Mouse (Mus musculus): ENCODE measurements around the gene Tbc1d22b.
"Not testable (repeated sequence)": the region's sequence is repeated elsewhere in the genome, so short reads cannot be mapped to it uniquely, and the experiment has no call there.

Gene Tbc1d22b

DNA sequence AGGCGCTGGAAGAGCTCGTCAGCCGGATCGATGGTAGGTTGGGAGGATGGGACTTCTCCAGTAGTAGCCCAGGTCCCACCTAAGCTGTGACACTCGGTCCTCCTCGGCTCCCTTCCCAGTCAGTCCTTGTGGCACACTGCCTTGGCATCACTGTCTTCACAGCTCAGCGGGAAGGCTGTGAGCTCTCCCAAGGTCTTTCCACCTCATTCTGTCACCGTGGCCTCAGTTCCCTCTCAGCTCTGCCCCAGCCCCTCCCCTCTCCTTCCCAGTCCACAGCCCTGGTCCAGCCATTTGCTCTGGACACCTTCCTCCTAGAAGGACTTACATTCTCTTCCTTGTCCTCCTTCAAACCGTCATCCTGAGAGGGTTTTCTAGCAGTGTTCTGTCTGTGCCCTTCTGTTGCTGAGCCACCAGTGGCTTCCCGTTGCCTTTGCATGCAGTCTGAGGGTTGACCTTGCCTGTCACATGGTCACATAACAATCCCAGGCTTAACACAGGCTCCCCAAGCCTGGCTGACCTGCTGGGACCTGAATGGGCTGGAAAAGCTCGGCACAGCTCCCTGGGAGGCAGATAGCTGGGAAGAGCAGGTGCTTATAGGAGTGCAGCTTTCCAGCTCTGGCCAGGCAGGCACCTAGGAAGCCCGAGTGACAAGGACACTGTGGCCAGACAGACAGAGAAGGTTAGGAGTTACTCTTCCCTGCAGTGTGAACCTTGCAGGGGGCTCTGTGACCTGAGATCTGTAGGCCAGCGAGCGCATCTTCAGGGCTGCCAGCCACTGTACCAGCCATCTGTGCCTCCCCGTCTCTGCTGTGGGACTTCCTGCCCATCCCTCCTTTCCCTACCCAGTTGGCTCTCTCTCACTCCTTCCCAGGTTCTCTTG is 46.5 kb downstream of the Tbc1d22b start:
- no peak for DNase-seq (ENCODE audit: low read depth)

DNA sequence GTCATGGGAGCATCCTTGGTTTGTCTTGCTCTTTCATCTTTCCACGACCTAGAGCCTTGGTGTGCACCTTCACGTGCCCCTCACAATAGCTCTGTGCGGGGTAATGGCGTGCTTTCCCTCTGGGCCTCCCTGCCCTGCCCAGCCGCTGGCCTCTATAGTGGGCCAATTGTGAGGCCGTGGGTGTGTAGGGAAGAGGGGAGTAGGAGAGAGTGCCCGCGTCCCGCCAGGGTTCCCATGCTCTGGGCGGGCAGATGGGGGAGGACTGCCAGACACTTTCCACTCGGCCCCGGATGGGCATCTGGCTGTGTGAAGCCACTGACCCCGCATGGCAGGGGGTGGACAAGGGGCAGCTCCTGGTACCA is 47.2 kb downstream of the Tbc1d22b start:
- DNase-seq (ENCODE audit: low read depth), result no peak

DNA sequence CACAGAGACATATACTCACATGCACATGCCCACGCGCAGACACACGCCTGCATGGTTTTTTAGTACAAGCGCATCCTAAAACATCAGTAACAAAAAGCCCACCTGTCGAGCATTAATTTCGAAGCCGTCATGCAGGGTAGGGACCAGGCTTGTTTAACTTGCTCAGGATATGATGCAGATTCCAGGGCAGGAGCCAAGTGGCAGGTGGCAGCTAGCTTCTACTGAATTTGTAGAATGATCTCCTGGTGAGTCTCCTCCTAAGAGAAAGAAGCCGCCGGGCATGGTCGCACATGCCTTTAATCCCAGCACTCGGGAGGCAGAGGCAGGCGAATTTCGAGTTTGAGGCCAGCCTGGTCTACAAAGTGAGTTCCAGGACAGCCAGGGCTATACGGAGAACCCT is 49.5 kb downstream of the Tbc1d22b start:
- DNase-seq (ENCODE audit: low read depth), result no peak

DNA sequence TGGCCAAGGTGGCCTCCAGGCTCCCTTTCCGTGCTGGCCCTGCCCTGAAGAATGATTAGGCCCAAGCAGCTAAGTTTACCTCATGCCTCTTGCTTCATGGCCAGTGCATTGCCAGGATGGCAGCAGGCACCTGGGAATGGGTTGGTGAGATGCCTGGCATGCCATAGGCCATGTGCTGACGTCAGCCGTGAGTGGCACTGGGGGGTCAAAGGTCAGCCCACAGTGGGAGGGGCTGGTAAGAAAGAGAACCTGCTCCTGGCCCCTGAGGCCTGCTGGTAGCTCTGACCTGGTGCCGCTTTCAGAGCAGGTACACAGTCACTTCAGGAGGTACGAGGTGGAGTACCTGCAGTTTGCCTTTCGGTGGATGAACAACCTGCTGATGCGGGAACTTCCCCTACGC is 50.0 kb downstream of the Tbc1d22b start:
- DNase-seq (ENCODE audit: low read depth), result no peak

DNA sequence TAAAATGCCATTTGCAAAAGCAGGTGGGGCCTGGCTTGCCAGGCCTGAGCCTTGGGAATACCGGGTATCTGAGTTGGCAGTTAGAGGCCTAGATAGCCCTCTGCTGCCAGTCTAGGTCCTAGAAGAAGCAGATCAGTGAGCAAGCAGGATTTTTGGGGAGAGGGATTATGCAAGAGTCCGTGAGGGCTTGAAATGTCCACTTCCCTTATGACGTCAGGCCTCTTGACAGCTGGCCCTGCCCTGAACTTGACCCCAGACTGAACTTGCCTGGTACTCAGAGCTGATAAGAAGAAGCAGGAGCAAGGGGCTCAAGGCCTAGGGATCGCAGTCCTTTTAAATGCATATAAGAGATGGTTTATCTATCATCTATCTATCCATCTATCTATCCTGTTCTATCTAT is 51.8 kb downstream of the Tbc1d22b start:
- peak; percentile 82 for DNase-seq (ENCODE audit: low read depth)

DNA sequence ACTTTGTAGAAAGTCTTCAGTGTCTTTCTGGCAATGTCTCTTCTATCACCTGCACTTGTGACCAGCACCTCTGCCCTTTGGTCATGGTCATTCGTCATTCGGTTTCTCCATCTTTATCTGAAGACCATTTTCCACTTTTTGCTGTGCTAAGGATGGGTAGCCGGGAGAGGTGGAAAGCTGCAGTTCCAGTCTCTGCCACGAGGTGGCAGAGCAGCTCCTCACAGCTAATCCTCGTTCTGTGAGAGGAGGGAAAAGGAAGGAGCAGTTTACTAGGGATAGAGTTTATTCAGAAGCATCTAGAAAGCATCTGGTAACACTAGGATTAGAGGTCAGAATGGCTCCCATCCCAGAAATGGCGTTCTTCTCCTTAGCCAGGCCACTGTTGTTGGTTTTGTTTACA is 53.7 kb downstream of the Tbc1d22b start:
- DNase-seq (ENCODE audit: low read depth), result peak; percentile 60

DNA sequence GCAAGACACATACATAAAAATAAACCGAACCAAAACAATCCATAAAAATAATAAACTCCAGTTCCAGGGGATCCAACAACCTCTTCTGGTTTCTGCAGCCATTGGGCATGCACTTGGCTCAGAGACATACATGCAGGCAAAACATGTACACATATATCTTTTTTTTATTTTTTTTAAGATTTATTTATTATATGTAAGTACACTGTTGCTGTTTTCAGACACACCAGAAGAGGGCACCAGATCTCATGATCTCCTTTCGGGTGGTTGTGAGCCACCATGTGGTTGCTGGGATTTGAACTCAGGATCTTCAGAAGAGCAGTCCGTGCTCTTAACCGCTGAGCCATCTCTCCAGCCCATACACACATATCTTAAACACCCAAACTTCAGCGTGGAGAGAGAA is 63.9 kb downstream of the Tbc1d22b start:
- DNase-seq (ENCODE audit: low read depth), result not testable (repeated sequence)

DNA sequence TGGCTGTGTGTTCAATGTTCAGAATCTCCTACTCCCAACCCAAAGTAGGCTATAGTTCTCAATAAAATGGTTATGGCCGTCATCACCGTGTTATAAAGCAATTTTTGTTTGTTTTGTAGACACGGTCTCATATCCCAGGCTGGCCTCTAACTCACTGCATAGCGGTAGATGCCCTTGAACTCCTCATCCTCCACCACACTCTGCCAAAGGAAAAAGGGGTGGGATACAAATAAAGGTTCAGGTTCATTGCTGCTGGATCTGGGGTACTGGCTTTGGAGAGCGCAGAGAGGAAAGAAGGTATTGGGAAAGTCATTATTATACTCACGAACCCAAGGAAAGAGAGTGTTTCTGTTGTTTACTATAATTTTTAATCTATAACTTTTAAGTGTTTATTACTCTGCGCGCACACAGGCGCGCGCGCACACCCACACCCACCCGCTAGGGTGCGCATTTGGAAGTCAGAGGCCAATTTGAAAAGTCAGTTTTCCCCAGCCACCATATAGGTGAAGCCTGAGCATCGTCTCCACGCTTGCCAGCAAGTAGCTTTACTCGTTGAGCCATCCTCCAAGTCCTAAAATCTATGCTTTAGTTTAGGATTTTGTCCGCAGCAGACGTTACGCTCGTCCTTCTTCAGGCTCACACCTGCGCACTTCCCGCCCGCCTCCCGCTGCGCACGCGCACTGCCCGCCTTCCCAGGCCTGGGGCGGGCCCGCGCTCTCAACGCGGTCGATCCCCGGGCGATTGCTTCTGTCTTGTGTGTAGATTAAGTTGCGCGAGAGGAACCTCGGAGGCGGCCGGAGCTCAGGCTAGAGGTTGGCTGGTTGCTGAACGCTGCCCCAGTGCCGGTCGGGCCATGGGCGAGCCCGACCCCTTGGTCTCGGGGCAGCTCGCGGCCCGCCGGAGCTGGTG is 64.8 kb downstream of the Tbc1d22b start, which contains the start of the genes Rnf8 and Gm28043:
TSS of gene Rnf8 (plus strand) at position 676 of the 909 bp plus-strand sequence.
TSS of gene Gm28043 (plus strand) at position 762 of the 909 bp plus-strand sequence.
- peak; percentile 95 for DNase-seq (ENCODE audit: low read depth)

DNA sequence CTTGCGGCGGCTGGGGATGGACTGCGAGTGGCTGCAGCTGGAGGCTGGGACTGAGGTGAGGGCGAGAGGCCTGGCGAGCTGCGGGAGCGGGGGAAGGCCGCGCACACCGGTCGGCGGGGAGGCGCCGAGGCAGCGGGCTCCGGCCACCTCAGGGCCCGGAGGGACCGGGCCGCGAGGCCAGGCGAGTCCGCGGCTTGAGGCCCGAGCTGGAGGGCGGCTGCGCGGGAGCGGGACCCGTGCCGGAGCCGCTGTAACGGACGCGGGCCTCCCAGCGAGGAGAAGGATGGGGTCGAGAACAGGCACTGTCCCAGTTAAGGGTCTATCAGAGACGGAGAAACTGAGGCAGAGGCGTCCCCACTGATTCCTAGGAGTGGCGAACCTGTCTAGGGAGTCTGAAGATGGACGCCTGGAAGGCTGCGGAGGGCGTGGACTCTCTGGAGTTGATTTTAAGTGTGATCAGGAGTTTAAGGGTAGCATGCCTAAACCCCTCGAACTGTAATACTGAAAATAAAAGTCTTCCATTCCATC is 65.5 kb downstream of the Tbc1d22b start:
- no peak for DNase-seq (ENCODE audit: low read depth)

DNA sequence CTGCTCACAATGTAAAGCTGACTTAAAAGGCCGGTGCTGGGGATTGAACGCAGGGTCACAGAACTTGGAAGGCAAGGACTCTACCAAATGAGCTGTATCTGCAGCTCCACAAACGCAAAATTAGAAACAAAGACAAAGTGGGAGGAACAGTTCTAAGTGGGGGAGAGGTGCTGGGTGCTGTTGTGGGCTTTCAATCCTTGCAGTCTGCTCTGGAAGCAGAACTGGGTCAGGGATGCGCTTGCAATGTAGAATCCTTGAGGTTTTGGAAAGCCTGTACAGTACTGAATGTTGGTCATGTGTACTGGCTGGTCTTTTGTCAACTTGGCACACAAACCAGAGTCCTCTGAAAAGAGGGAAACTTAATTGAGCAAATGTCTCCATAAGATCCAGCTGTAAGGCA is 66.0 kb downstream of the Tbc1d22b start:
- peak; percentile 32 for DNase-seq (ENCODE audit: low read depth)

DNA sequence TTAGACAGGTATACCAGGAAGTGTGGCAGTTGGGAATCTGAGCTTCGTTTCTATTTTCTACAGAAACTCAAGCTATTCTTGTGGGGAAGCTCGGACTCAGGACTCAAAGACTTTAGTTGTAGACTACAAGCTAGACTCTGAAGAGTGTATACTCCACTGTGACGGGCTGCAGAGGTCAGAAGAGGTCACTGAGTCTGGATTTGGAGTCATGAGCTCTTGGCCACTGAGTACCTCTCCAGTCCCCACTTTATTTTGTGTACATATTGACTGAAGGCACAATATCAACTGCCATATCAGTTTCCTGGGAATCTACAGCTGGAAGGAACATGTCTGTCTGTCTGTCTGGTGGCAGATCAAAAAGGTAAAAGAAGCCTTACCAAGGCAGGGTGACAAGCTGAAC is 69.6 kb downstream of the Tbc1d22b start:
- DNase-seq (ENCODE audit: low read depth), result no peak

DNA sequence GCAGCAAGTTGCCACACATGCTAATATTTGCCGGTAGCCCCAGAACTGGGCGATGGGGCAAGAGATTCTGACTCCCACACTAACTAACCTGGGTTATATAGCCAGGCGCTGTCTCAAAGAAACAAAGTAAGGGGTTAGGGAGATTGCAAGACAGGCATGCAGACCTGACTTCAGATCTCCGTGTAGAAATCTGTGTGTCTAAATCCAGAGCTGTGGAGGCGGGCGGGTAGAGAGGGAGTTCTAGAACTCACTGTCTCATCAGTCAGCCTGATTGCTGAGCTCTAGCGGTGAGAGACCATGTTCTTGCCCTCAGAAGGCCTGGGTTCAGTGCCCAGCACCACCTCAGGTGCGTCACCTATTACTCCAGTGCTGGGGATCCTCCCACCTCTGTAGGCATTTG is 73.9 kb downstream of the Tbc1d22b start:
- DNase-seq (ENCODE audit: low read depth), result no peak

DNA sequence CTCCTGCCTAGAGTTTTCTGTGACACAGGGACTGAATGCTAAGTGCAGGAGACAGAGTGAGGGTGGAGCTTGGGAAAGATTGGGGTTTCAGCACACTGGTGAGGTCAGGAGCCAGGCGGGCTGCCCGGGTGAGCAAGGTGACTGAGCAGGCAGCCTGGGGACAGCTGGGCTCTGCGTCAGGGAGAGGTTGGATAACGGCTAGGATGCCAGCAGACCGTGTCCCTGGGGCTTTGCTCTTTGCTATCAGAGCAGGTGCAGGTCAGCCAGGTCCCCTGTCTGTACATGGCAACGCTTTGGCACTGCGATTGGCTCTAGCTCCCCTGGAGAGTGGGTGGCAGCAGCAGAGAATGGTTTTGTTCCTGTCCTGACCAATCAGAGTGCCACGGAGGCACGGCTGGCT is 77.7 kb downstream of the Tbc1d22b start:
- no peak for DNase-seq (ENCODE audit: low read depth)

DNA sequence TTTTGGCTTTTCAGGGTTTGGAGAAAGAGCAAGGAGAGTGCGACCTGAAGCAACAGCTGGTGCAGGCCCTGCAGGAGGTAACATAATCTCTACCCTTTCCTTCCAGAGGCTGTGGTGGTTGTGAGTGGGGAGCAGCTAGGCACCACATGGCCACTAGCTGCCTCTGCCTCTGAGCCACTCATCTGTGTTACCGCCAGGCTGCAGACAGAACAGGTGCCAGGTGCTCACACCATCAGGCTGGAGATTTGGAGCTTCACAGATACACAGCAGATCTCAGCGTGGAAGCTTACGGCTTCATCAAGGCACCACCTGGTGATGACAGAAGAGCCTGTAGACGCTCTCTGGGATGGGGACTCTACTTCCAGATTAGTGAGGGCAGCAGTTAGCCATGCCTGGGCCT is 79.4 kb downstream of the Tbc1d22b start:
- no peak for DNase-seq (ENCODE audit: low read depth)

DNA sequence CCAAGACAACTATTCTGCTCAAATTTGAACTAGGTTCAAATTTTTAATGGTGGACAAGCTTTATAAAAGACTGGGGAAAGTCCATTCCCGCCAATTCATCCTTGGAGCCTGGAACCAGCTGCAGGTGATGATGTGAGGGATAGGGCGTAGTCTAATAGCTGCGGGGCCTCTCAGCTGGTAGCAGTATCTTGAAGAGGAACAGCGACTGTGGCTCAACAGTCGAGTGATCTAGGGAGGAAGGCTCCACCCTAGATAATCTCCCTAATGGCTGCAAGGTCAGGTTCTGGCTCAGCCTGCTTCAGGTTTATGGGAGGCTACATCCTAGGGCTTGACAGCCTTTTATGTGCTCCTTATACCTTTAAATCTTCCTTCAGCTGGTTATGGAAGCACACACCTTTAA is 80.0 kb downstream of the Tbc1d22b start:
- no peak for DNase-seq (ENCODE audit: low read depth)

DNA sequence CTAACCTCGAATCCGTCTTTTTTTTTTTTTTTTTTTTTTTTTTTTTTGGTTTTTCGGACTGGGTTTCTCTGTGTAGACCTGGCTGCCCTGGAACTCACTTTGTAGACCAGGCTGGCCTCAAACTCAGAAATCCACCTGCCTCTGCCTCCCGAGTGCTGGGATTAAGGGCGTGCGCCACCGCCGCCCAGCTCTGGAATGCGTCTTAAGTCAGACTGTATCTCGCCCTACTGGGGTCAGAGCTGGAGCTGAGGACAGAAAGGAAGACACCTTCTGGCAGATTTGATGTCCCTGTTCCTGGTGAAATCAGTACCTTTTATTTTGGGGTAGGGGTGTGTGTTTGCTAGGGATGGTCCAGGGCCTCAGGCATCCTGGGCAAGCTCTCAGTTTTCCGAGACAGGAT is 82.7 kb downstream of the Tbc1d22b start:
- no peak for DNase-seq (ENCODE audit: low read depth)

DNA sequence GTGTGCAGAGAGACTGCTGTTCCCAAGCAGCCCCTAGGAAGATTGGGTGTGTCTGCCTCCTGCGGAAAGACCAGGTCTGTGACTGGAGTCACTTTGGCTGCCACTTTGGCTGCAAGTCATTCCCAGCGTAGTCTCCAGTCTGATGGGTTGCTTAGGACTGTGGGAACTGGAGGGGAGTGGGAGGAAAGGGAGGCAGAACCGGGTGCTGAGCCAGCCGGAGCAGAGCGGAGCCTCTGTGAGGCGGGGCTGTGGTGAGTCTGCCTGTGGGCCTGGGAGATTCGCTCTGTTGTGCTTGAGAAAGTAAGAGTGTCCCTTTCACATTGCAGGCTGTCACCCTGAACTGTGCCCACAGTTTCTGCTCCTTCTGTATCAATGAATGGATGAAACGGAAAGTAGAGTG is 85.9 kb downstream of the Tbc1d22b start:
- no peak for DNase-seq (ENCODE audit: low read depth)

DNA sequence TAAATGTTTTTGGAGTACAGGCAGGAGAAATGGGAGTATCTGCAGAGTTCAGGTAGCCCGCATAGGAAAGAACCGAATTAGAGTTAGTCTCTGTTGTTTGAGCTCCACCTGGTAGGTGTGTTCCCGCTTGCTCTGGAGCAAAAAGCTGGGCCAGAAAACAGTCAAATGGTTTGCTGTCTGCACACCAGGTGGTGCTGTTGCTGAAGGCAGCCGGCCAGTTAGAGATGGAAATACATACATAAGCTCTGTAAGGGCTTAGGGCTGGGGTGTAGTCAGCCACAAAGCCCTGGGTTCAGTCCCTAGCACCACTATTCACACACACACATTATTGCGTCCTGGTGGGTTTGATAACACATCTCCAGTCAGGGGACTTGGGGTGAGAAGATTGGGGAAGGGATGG is 86.5 kb downstream of the Tbc1d22b start:
- peak; percentile 42 for DNase-seq (ENCODE audit: low read depth)

DNA sequence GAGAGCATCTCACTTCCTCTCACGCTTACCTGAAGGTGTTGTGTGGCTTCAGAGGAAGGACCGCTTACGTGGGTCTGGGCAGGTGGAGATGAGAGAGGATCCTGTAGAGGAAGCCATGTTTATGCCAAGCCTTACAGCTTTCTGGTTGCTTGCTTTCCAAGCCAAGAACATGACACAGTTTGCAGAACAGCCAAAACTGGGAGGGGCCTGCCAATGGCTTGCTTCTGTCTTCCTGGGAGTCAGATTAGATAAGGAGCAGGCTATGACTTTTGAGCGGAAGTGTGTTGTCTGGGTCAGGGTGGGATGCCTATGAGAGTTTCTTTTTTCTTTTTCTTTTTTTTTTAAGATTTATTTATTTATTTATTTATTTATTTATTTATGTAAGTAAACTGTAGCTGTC is 87.8 kb downstream of the Tbc1d22b start:
- no peak for DNase-seq (ENCODE audit: low read depth)

DNA sequence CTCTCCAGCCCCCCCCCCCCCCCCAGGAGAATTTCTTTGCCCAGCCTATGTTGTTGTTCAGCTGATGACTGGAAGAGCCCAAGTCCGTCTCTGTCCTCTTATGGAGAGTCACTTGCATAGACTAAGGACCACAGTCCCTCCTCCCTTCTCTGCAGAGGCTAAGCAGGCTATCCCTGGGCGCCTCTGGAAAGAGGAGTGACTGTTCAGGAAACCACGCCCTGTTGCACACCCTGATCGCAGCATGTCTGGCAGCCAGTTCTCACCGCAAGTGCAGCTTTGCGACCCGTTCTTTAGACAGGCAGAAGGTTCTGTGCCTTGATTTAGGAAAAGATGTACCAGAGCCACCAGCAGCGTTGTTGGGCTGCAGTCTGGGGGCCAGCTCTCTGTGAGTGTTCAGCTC is 88.3 kb downstream of the Tbc1d22b start:
- DNase-seq (ENCODE audit: low read depth), result peak; percentile 66

DNA sequence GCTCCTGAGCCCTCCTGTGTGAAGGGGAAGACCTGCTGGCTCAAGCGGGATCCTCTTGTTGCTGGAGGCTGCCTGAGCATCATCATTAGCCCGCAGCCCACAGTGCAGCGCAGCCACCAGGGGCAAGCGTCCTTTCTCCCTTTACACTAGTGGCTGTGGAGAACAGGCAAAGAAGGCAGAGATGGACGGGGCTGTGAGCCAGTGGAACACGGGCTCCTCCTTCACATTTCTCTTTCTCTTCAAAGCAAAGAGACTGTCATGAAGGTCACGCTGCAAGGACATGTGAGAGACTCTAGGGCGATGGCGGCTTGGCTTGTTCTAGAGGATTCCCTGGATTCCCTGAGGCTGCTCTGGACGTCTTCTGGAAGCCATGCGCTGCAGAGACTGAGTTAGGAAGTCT is 91.4 kb downstream of the Tbc1d22b start:
- no peak for DNase-seq (ENCODE audit: low read depth)

DNA sequence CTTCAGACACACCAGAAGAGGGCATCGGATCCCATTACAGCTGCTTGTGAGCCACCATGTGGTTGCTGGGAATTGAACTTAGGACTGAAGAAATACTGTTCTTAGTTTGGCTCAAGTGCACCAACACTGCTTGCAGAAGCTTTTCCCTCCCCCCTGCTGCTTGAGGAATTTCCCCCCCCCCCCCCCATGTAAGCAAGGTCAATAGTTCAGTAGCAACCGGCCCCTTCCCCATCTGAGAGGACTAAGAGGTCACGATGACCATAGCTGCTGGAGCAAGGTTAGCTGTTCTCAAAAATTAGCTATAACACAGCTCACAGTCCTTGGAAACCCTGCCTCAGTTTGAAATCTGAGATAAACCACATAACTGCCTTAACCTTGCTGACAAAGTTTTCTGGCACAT is 92.6 kb downstream of the Tbc1d22b start:
- no peak for DNase-seq (ENCODE audit: low read depth)

Data from 416B (cell line).